Mouse (Mus musculus) thymus, adult 2 months (tissue): ENCODE data around the gene Acot7. TPM values are rescaled to one million over a fixed set of nuclear protein-coding genes. Genes with fewer than 3 reads are reported as not detected.

ENCODE experiments used
- DNase-seq: peaks from one replicate; pipeline ENCODE4 v3.0.0; 2021
- H3K27ac ChIP-seq: fragments of 200-500 bp; 2 replicates; pipeline ENCODE4 v1.5.1; 2012; ENCODE audit warnings: low read length, control low read depth; ENCODE audit not compliant: control insufficient read depth, insufficient read depth
- H3K27me3 ChIP-seq: fragments of 200-500 bp; 2 replicates; pipeline ENCODE4 v1.6.1; 2012; ENCODE audit warnings: mild to moderate bottlenecking, low read length, moderate library complexity, mixed read lengths; ENCODE audit not compliant: control insufficient read depth, insufficient read depth
- H3K36me3 ChIP-seq: fragments of 200-500 bp; 2 replicates; pipeline ENCODE4 v1.6.1; 2012; ENCODE audit warnings: mild to moderate bottlenecking, low read length, moderate library complexity; ENCODE audit not compliant: control insufficient read depth, insufficient read depth
- H3K4me1 ChIP-seq: fragments of 200-500 bp; replicated peaks from 2 replicates; pipeline ENCODE4 v1.6.1; 2012; ENCODE audit warnings: low read length; ENCODE audit not compliant: control insufficient read depth, insufficient read depth
- H3K4me3 ChIP-seq: fragments of 200-500 bp; 2 replicates; pipeline ENCODE4 v1.5.1; 2012; ENCODE audit warnings: mild to moderate bottlenecking, low read length, control low read depth, moderate library complexity; ENCODE audit not compliant: control insufficient read depth, insufficient read depth
- CTCF ChIP-seq: fragments of 200-500 bp; IDR thresholded peaks from 2 replicates; pipeline ENCODE4 v1.5.1; 2012; ENCODE audit warnings: mild to moderate bottlenecking, control low read depth, low read length, moderate library complexity, borderline replicate concordance; ENCODE audit not compliant: control insufficient read depth, poor library complexity, insufficient read depth; ENCODE audit errors: extremely low read depth
- POLR2A ChIP-seq: fragments of 200-500 bp; IDR thresholded peaks from 2 replicates; pipeline ENCODE4 v1.6.1; 2012; ENCODE audit warnings: mild to moderate bottlenecking, low read length, control low read depth, moderate library complexity; ENCODE audit not compliant: control insufficient read depth, poor library complexity, insufficient read depth; ENCODE audit errors: extremely low read depth
- WGBS: fragments of 180-500 bp; shearing (Covaris S2); methylation state at CpG from one replicate; pipeline ENCODE4 v1.1.7; 2018; 5-methylcytosine and 5-hydroxymethylcytosine counted together
- polyA plus RNA-seq: library from polyadenylated mRNA; depleted of rRNA; stranded (reverse); fragments of >200 nt; gene quantifications from 2 replicates; pipeline ENCODE4 v1.2.3, GENCODE M21; 2012

Acot7 gene
- polyA plus RNA-seq, 1 experiment: 56.6 TPM

GRCm38 (mm10) chr4:152243969-152244368 lies 66.0 kb downstream of the Acot7 start:
- Histone ChIP-seq H3K36me3 (no peaks in the 10 kb centered on the region), H3K4me1 (peaks cover 27% of the 10 kb centered on the region; the same call in 1 of the 2 replicates), H3K4me3 (no peak overlapping the region), H3K27me3 (no peaks in the 10 kb centered on the region), H3K27ac (no peak overlapping the region)
- DNase-seq: no peak
- no peak for TF ChIP-seq CTCF
- TF ChIP-seq POLR2A: no peak
- WGBS: 96% methylated on average over 8 of the region's 8 CpGs

DNA sequence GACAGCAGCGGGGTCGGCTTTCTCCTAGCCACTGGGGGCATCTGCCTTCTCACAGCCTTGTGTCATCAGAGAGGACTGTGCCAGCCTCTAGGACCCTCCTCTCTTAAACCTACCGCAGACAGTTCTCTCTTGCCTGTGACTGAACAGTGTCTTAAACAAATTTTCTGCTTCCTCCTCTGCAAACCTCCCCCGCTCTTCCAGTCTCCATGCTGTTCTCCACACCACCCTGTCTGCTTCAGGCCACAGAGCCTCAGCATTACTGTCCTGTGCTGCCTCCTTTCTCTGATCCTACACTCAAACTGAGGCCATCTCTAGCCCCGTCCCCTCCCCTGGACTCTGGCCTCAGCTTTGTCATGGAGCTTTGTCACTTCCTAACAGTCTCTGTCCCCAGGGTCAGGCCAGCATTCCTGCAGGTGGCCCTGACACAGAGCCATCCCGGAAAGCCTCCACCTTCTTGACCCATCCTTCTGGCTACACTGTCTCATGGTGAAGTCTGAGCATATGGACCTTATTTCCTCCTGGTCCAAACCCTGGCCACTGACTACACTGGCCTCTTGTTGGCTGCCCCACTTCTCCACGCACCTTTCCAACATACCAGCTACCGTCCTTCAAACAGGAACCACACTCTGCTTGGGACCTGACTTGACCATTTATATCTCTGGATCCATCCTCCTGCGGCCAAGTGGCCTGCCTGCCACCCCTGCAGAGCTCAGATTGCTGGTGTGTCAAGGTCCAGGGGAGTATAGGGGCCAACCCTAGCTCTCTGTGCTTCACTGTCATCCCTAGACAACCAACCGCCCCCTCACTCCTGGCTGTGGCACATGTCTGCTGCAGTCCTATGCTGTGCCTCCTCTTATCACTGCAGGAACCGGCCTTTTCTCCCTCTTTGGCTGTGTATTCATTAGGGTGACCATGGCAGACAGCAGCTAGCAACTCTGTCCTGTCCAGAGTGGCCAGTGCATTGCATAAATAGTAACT lies 66.9 kb downstream of the Acot7 start:
- Histone ChIP-seq H3K4me1 (peaks cover 24% of the 10 kb centered on the region; the same call in 1 of the 2 replicates), H3K27ac (no peak overlapping the region), H3K27me3 (no peaks in the 10 kb centered on the region), H3K36me3 (no peaks in the 10 kb centered on the region), H3K4me3 (no peak overlapping the region)
- 96% methylated on average over 11 of the region's 11 CpGs for WGBS
- TF ChIP-seq CTCF: no peak
- no peak for TF ChIP-seq POLR2A
- no peak for DNase-seq

DNA sequence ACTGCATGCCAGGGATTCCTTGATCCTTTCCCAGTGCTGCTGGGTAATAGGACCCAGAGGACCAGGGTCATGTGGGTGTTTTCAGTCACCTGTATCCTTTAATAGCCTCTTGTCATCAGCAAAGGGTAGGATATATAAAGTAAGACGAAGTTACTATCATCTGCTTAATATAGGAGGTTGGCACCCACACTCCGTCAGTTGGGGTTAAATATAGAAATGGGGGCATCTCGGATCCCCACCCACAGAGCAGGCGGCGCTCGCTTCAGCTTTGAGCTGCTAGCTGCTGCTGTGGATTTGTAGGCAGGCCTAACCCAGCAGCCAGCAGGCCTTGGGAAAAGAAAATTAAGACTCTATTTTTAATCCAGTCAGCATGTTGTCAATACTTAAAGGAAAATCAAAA lies 68.1 kb downstream of the Acot7 start:
- WGBS: 80% methylated on average over 6 of the region's 6 CpGs

DNA sequence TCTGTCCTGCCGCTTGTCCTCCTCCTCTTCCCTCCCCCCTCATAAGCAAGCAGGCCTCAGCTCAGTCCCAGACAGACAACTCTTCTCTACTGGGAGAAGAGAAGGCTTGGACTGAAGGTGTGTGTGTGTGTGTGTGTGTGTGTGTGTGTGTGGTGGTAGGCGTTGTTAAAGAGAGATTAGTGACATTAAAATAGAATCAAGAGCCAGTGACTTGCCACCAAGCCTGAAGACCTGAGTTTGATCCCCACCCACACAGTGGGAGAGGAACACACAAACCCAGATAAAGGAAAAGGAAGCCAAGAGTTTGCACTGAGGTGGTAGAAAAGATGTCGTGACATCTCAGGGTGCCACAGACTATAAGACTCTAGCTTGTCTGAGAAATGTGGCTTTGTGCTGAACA lies 69.3 kb downstream of the Acot7 start:
- Histone ChIP-seq H3K27me3 (no peaks in the 10 kb centered on the region), H3K27ac (peak overlapping the region; percentile 38), H3K4me3 (no peak overlapping the region), H3K36me3 (no peaks in the 10 kb centered on the region), H3K4me1 (peaks cover 20% of the 10 kb centered on the region; the same call in 1 of the 2 replicates)
- TF ChIP-seq POLR2A (no peak), CTCF (no peak)
- 56% methylated on average over 3 of the region's 3 CpGs for WGBS
- peak; percentile 9 for DNase-seq

More for the DNA sequence above, 68.1 kb downstream of the Acot7 start:
- H3K4me3 ChIP-seq: no peak overlapping the region
- H3K4me1 ChIP-seq: peaks cover 20% of the 10 kb centered on the region; the same call in 1 of the 2 replicates
- TF ChIP-seq POLR2A: no peak
- TF ChIP-seq CTCF: no peak
- no peaks in the 10 kb centered on the region for H3K36me3 ChIP-seq
- no peaks in the 10 kb centered on the region for H3K27me3 ChIP-seq
- no peak for DNase-seq
- no peak overlapping the region for H3K27ac ChIP-seq

DNA sequence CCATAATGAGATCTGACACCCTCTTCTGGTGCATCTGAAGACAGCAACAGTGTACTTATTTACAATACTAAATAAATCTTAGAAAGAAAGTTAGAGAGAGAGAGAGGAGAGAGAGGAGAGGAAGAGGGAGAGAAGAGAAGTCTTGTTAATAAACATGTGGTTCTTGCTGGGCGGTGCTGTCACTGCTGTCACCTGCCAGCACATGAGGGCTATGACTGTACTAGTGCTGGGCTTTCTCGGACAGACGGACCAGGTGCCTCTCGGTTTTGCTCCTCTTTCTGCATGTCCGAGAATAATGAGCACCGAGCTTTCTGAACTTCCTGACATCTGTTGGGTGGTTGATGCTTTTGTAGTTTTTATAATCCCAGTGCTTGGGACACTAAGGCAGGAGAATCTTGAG lies 72.7 kb downstream of the Acot7 start:
- TF ChIP-seq CTCF: no peak
- TF ChIP-seq POLR2A: no peak
- no peak overlapping the region for H3K4me3 ChIP-seq
- DNase-seq: no peak
- H3K4me1 ChIP-seq: peaks cover 12% of the 10 kb centered on the region; the same call in 1 of the 2 replicates
- no peak overlapping the region for H3K27ac ChIP-seq
- no peaks in the 10 kb centered on the region for H3K36me3 ChIP-seq
- no peaks in the 10 kb centered on the region for H3K27me3 ChIP-seq
- 94% methylated on average over 6 of the region's 6 CpGs for WGBS

DNA sequence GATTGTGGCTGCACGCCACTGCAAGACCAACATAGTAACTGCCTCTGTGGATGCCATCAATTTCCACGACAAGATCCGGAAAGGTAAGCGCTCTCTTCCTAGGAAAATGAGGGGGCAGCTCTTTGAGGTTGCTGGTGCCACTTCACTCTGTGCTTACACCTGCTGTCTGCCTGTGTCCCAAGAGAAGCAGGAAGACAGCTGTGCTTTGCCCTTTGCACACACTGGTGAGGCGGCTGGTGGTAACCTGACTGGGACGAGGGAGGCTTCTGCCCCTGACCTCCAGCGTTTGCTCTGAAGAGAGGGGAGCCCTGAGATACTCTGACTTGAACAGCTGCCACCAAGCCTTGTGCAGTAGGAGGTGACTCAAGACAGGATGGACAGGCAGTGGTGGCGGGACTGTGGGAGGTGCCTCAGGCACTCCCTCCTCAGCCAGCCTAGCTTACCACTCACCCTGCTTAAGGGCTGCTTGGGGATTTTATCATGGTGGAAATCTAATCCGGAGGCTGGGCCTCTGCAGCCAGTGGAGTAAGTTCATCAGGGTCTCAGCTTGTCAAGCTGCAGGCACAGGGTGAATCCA lies 75.3 kb downstream of the Acot7 start:
- H3K27me3 ChIP-seq: no peaks in the 10 kb centered on the region
- H3K27ac ChIP-seq: no peak overlapping the region
- WGBS: 92% methylated on average over 9 of the region's 9 CpGs
- no peaks in the 10 kb centered on the region for H3K4me1 ChIP-seq
- no peak for DNase-seq
- H3K36me3 ChIP-seq: no peaks in the 10 kb centered on the region
- H3K4me3 ChIP-seq: no peak overlapping the region
- no peak for TF ChIP-seq CTCF
- TF ChIP-seq POLR2A: no peak
